Comparison of ENCODE assay signal across 8 mouse cellular contexts in the genomic region with DNA sequence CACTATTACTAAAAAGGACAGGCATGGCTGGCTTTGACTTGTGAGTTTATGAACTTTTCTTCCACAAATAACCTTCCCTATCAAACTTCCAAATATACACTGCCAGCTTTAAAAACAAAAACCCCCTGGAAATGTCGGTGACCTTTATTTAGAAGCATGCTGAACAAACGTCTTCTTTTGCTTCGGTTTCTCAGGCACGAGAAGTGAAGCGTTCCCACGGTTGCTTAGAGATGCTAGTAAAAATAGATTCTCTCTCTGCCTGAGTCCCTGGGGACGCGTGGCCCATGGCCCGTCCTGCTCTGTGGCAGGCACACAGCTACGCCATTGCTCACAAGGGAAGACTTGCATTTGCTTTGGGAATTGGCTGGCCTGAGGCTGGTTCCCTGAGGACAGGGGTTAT. TPM values are rescaled to one million over a fixed set of nuclear protein-coding genes. Genes with fewer than 3 reads are reported as not detected.
A peak's percentile ranks its signal among the peaks of the same experiment; 100 is the strongest.
DNase-seq lines count a peak whose midpoint lies in the region; ATAC-seq lines count a peak whose summit lies in the region.

No protein-coding gene starts in this region.

- H3K27me3 ChIP-seq in midbrain, embryonic 13.5 days, result no peaks in the 10 kb centered on the region

- no peak for ATAC-seq in midbrain, embryonic 13.5 days
- no peak for ATAC-seq in inflammation-experienced regulatory T-cells, adult 6 months

- 29% methylated on average over 10 of the region's 10 CpGs for WGBS in midbrain, embryonic 13.5 days

- peak overlapping the region; percentile 69 for H3K27ac ChIP-seq in midbrain, embryonic 13.5 days

- peaks cover 36% of the 10 kb centered on the region for H3K4me1 ChIP-seq in midbrain, embryonic 13.5 days (replicated peaks)

- H3K36me3 ChIP-seq in midbrain, embryonic 13.5 days, result no peaks in the 10 kb centered on the region

- no peak overlapping the region for H3K4me2 ChIP-seq in midbrain, embryonic 13.5 days (replicated peaks)

- peak; percentile 85 to 86 for DNase-seq in B cell, adult 2 months
- DNase-seq in adrenal gland, postnatal 25 days, result peak; percentile 22
- DNase-seq in heart, adult 11 months, result peak; percentile 98
- peak; percentile 36 for DNase-seq in kidney, adult 11 months
- DNase-seq in layer of hippocampus, adult 11-12 months (ENCODE audit: low spot score), result no peak
- DNase-seq in frontal cortex, adult 2 months (ENCODE audit: extremely low spot score in 1 of 2, low spot score in 1 of 2), result no peak

- H3K4me3 ChIP-seq in midbrain, embryonic 13.5 days (replicated peaks), result no peak overlapping the region

- no peaks in the 10 kb centered on the region for H3K9me3 ChIP-seq in midbrain, embryonic 13.5 days

- H3K9ac ChIP-seq in midbrain, embryonic 13.5 days (replicated peaks), result no peak overlapping the region

RNA-seq across cellular contexts. Expression of a gene that starts 17.8 kb away (rescaled TPM):
- 4.0 and 4.2 TPM in 2 replicates for total RNA-seq in adrenal gland, postnatal 25 days (2021)
- polyA plus RNA-seq in midbrain, embryonic 13.5 days (2015; fragmentation: Nextera tagmentation; extraction: Ambion mirVana), result 2.3 and 3.0 TPM in 2 replicates
- 1 to 10 TPM; 2.4 to 5.4 (median 2.8) TPM for polyA plus RNA-seq in inflammation-experienced regulatory T-cells, adult 6 months (2017; shearing (Covaris generic))
- polyA plus RNA-seq in frontal cortex, adult 2 months (2012; rRNA removed), result 4.8 and 6.6 TPM in 2 replicates

RNA-seq across cellular contexts. Expression of a gene that starts 51.5 kb away (rescaled TPM):
- 111 and 124 TPM in 2 replicates for total RNA-seq in adrenal gland, postnatal 25 days (2021)
- 339 and 353 TPM in 2 replicates for polyA plus RNA-seq in midbrain, embryonic 13.5 days (2015; fragmentation: Nextera tagmentation; extraction: Ambion mirVana)
- polyA plus RNA-seq in inflammation-experienced regulatory T-cells, adult 6 months (2017; shearing (Covaris generic)), result 100 to 1,000 TPM; 480 to 854 (median 552) TPM
- 93.2 and 107 TPM in 2 replicates for polyA plus RNA-seq in frontal cortex, adult 2 months (2012; rRNA removed)

RNA-seq across cellular contexts. Expression of a gene that starts 51.6 kb away (rescaled TPM):
- total RNA-seq in adrenal gland, postnatal 25 days (2021), result 18.2 and 31.1 TPM in 2 replicates
- 12.9 and 17.0 TPM in 2 replicates for polyA plus RNA-seq in midbrain, embryonic 13.5 days (2015; fragmentation: Nextera tagmentation; extraction: Ambion mirVana)
- polyA plus RNA-seq in inflammation-experienced regulatory T-cells, adult 6 months (2017; shearing (Covaris generic)), result under 1 TPM in 2 of 3 experiments, not detected in 1; 0.74 to 0.94 TPM
- 60.8 and 63.0 TPM in 2 replicates for polyA plus RNA-seq in frontal cortex, adult 2 months (2012; rRNA removed)

Comparison
In these comparisons a context has a peak if more than half of its experiments do, and no peak if none do; other contexts are left out.
1. DNase-seq: peak in B cell, adult 2 months (2 of 2), adrenal gland, postnatal 25 days (single experiment), heart, adult 11 months (single experiment) and kidney, adult 11 months (single experiment); none in layer of hippocampus, adult 11-12 months (single experiment) and frontal cortex, adult 2 months (0 of 2).